Mouse (Mus musculus) heart, adult 2 months (tissue): ENCODE data around the gene Ift43.

ENCODE experiments used
- CTCF ChIP-seq: fragments of 200-600 bp; IDR thresholded peaks from 2 replicates; pipeline ENCODE4 v1.8.1; 2022; ENCODE audit warnings: antibody characterized with exemption, mild to moderate bottlenecking, moderate library complexity
- POLR2A ChIP-seq: fragments of 200-500 bp; IDR thresholded peaks from 2 replicates; pipeline ENCODE4 v1.6.1; 2011; ENCODE audit warnings: mild to moderate bottlenecking, low read depth, low read length, control low read depth; ENCODE audit not compliant: insufficient read depth

DNA sequence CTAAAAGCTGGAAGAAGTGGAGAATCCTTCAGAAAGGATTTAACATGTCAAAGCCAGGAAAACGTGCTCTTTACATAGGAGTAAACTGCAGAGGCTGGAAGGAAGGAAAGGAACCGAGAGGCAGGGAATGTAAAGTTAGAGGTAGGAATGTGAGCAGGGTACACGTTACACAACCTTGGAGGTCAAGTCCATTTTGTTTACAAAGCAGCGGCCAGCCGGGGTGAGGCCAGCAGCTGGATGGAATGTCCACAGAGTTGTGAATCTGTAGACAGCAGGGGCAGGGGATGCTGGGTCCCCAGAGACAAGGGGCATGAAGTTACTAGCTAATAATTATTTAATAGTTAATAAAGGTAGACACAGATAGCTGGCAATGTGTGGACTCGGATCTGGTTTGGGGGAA, 45.8 kb downstream of the Ift43 start:
- TF ChIP-seq POLR2A (no peak), CTCF (no peak)
